Mouse (Mus musculus) embryonic fibroblast, embryonic 13.5 days (primary cell): ENCODE data around the gene Ahnak2.

Experiments used
- CTCF ChIP-seq: IDR thresholded peaks from 2 replicates; pipeline ENCODE4 v1.5.1; 2011; ENCODE audit warnings: mild to moderate bottlenecking, control low read depth, low read length, moderate library complexity, borderline replicate concordance; ENCODE audit not compliant: insufficient read depth
- POLR2A ChIP-seq: IDR thresholded peaks from 2 replicates; pipeline ENCODE4 v1.6.1; 2011; ENCODE audit warnings: low read depth, mild to moderate bottlenecking, control low read depth, low read length, moderate library complexity

GRCm38 (mm10) chr12:112763176-112763575 lies 39.3 kb downstream of the Ahnak2 start:
- TF ChIP-seq POLR2A = no peak
- TF ChIP-seq CTCF = no peak
